ENCODE assay signal across 34 mouse cellular contexts in genomic region chrX:68865145-68865544, GRCm38 (mm10). TPM values are rescaled to one million over a fixed set of nuclear protein-coding genes. Genes with fewer than 3 reads are reported as not detected.
DNase-seq lines count a peak whose midpoint lies in the region; ATAC-seq lines count a peak whose summit lies in the region.
"Had no signal": no experiment of that assay in that cellular context is flagged by ENCODE, and none has a peak within 500 bp of the region (broad histone marks: within the 10 kb centered on the region; RNA-seq: fewer than 3 reads in every experiment).

No protein-coding gene starts in this region.

- H3K36me3 ChIP-seq in intestine, embryonic 16.5 days (ENCODE audit: control insufficient read depth, insufficient read depth, low read length) = no peaks in the 10 kb centered on the region
- H3K36me3 ChIP-seq in forebrain, embryonic 12.5 days (replicated peaks) = no peaks in the 10 kb centered on the region
- H3K36me3 ChIP-seq: embryonic facial prominence, embryonic 13.5 days; forebrain, embryonic 10.5 days; midbrain, embryonic 13.5 days; neural tube, embryonic 15.5 days had no signal

- DNase-seq in Muller cell, postnatal 12 days (ENCODE audit: inconsistent ontology term) = peak; percentile 14
- peak; percentile 52 for DNase-seq in brain, adult 2 months (ENCODE audit: low read depth, low spot score)
- peak; percentile 40 to 57 for DNase-seq in cerebellum, adult 18-20 months
- DNase-seq in cerebellum, postnatal 10 days = peak; percentile 68 to 82
- no peak for DNase-seq in spleen, adult 12 weeks (ENCODE audit: low spot score)
- DNase-seq: adrenal gland, adult 2 months; adrenal gland, postnatal 36 days; B cell, adult 2 months; forebrain, postnatal 0 days; gastrocnemius, postnatal 14 days; heart, postnatal 14 days; kidney, adult 18-20 months; kidney, postnatal 4 days; layer of hippocampus, postnatal 36 days; liver; lung, adult 2 months; lung, postnatal 10 days; right cerebral cortex, adult 18-20 months; right cerebral cortex, postnatal 4 days; thymus, postnatal 4 days had no signal

- no peaks in the 10 kb centered on the region for H3K4me1 ChIP-seq in intestine, embryonic 16.5 days (ENCODE audit: control insufficient read depth, insufficient read depth, low read length)
- H3K4me1 ChIP-seq in forebrain, embryonic 12.5 days = no peaks in the 10 kb centered on the region
- H3K4me1 ChIP-seq: embryonic facial prominence, embryonic 13.5 days; forebrain, embryonic 10.5 days; midbrain, embryonic 13.5 days; neural tube, embryonic 15.5 days had no signal

- no peak overlapping the region for H3K9ac ChIP-seq in intestine, embryonic 16.5 days (ENCODE audit: low read depth, low read length)
- no peak overlapping the region for H3K9ac ChIP-seq in forebrain, embryonic 12.5 days
- H3K9ac ChIP-seq: embryonic facial prominence, embryonic 13.5 days; forebrain, postnatal 0 days; liver, embryonic 14.5 days; midbrain, embryonic 13.5 days; neural tube, embryonic 15.5 days had no signal

- ATAC-seq in intestine, embryonic 16.5 days = no peak
- ATAC-seq in forebrain, embryonic 12.5 days (ENCODE audit: low FRiP score) = no peak
- ATAC-seq: activated CD4-positive, CD25-positive, alpha-beta regulatory T cell, adult 4 months; forebrain, postnatal 0 days; midbrain, embryonic 13.5 days had no signal

- no peak overlapping the region for H3K27ac ChIP-seq in intestine, embryonic 16.5 days (ENCODE audit: low read length)
- H3K27ac ChIP-seq in forebrain, embryonic 12.5 days = no peak overlapping the region
- H3K27ac ChIP-seq: embryonic facial prominence, embryonic 13.5 days; forebrain, embryonic 10.5 days; kidney, postnatal 0 days; liver, embryonic 14.5 days; macrophage; midbrain, embryonic 13.5 days; neural tube, embryonic 15.5 days had no signal

- no peak overlapping the region for H3K4me2 ChIP-seq in intestine, embryonic 16.5 days (ENCODE audit: low read depth, low read length)
- no peak overlapping the region for H3K4me2 ChIP-seq in forebrain, embryonic 12.5 days
- H3K4me2 ChIP-seq: embryonic facial prominence, embryonic 13.5 days; midbrain, embryonic 13.5 days; neural tube, embryonic 15.5 days had no signal

- H3K27me3 ChIP-seq in intestine, embryonic 16.5 days (replicated peaks; ENCODE audit: control insufficient read depth, insufficient read depth, low read length) = no peaks in the 10 kb centered on the region
- no peaks in the 10 kb centered on the region for H3K27me3 ChIP-seq in forebrain, embryonic 12.5 days
- H3K27me3 ChIP-seq: embryonic facial prominence, embryonic 13.5 days; midbrain, embryonic 13.5 days; neural tube, embryonic 15.5 days had no signal

- no peaks in the 10 kb centered on the region for H3K9me3 ChIP-seq in intestine, embryonic 16.5 days (ENCODE audit: control insufficient read depth, low read length)
- no peaks in the 10 kb centered on the region for H3K9me3 ChIP-seq in forebrain, embryonic 12.5 days
- H3K9me3 ChIP-seq: embryonic facial prominence, embryonic 13.5 days; forebrain, embryonic 10.5 days; midbrain, embryonic 13.5 days; neural tube, embryonic 15.5 days had no signal

- 56% methylated on average over 2 of the region's 2 CpGs for WGBS in intestine, embryonic 16.5 days
- WGBS in forebrain, embryonic 12.5 days = 25% methylated on average over 2 of the region's 2 CpGs

- H3K4me3 ChIP-seq in intestine, embryonic 16.5 days (ENCODE audit: low read length) = no peak overlapping the region
- no peak overlapping the region for H3K4me3 ChIP-seq in forebrain, embryonic 12.5 days (replicated peaks)
- H3K4me3 ChIP-seq: embryonic facial prominence, embryonic 13.5 days; forebrain, embryonic 10.5 days; midbrain, embryonic 13.5 days; neural tube, embryonic 15.5 days had no signal

RNA-seq across cellular contexts. Expression of gene Gm6812, which starts 27.7 kb away (rescaled TPM):
- not detected in 2 replicates for polyA plus RNA-seq in intestine, embryonic 16.5 days (2015; fragmentation: Nextera tagmentation; extraction: Ambion mirVana)
- polyA plus RNA-seq in forebrain, embryonic 12.5 days (2016; fragmentation: Nextera tagmentation; extraction: Ambion mirVana) = not detected in 2 replicates
- polyA plus RNA-seq: activated CD4-positive, CD25-positive, alpha-beta regulatory T cell, adult 4 months; adrenal gland, adult 2 months; embryonic facial prominence, embryonic 13.5 days; forebrain, embryonic 10.5 days; forebrain, postnatal 0 days; heart, embryonic 14.5 days; hindbrain, embryonic 11.5 days; kidney, postnatal 0 days; limb, embryonic 11.5 days; liver, embryonic 14.5 days; lung, adult 2 months; macrophage; midbrain, embryonic 13.5 days; neural tube, embryonic 15.5 days; thymus, postnatal 0 days had no signal

RNA-seq across cellular contexts. Expression of gene Gm14698, which starts 44.3 kb away (rescaled TPM):
- polyA plus RNA-seq in intestine, embryonic 16.5 days (2015; fragmentation: Nextera tagmentation; extraction: Ambion mirVana) = 1.7 and 2.6 TPM in 2 replicates
- 2.5 and 4.2 TPM in 2 replicates for polyA plus RNA-seq in forebrain, embryonic 12.5 days (2016; fragmentation: Nextera tagmentation; extraction: Ambion mirVana)
- polyA plus RNA-seq: adrenal gland, adult 2 months had no signal
